Mouse (Mus musculus) central nervous system, embryonic 18 days (tissue): ENCODE data around the gene Lbx2. TPM values are rescaled to one million over a fixed set of nuclear protein-coding genes. Genes with fewer than 3 reads are reported as not detected.

Experiments
- polyA plus RNA-seq: library from polyadenylated mRNA; depleted of rRNA; stranded (reverse); fragments of >200 nt; gene quantifications from 2 replicates; pipeline ENCODE4 v1.2.3, GENCODE M21; 2012; rRNA removed

The Lbx2 gene
- polyA plus RNA-seq = 0.16 and 0.57 TPM in 2 replicates

GRCm38 (mm10) chr6:83086121-83087035, at the start of gene Lbx2:
TSS of gene Lbx2 (plus strand) at chr6:83086367.

GRCm38 (mm10) chr6:83054074-83054851, 31.9 kb upstream of the Lbx2 start, which contains the start of gene Aup1:
TSS of gene Aup1 (plus strand) at chr6:83054521.

GRCm38 (mm10) chr6:83054871-83055431, 31.2 kb upstream of the Lbx2 start, which contains the start of gene Htra2:
TSS of gene Htra2 (minus strand) at chr6:83055273.

GRCm38 (mm10) chr6:83057790-83058189, 28.4 kb upstream of the Lbx2 start, which contains the start of gene Dqx1:
TSS of gene Dqx1 (plus strand) at chr6:83057844.

GRCm38 (mm10) chr6:83070247-83070310, 16.1 kb upstream of the Lbx2 start, which contains the start of gene Tlx2:
TSS of gene Tlx2 (minus strand) at chr6:83070293.

GRCm38 (mm10) chr6:83077630-83078323, 8.4 kb upstream of the Lbx2 start, which contains the start of gene Pcgf1:
TSS of gene Pcgf1 (plus strand) at chr6:83077869.

GRCm38 (mm10) chr6:83101316-83101687, 15.1 kb downstream of the Lbx2 start, which contains the start of the genes Ccdc142 and Gm42688:
TSS of gene Ccdc142 (plus strand) at chr6:83101601.
TSS of gene Gm42688 (plus strand) at chr6:83101617.

GRCm38 (mm10) chr6:83108762-83109668, 22.8 kb downstream of the Lbx2 start, which contains the start of gene Mrpl53:
TSS of gene Mrpl53 (plus strand) at chr6:83109040.

GRCm38 (mm10) chr6:83115011-83115671, 29.0 kb downstream of the Lbx2 start, which contains the start of gene Mogs:
TSS of gene Mogs (plus strand) at chr6:83115496.

GRCm38 (mm10) chr6:83120930-83121862, 35.0 kb downstream of the Lbx2 start, which contains the start of gene Wbp1:
TSS of gene Wbp1 (minus strand) at chr6:83121559.

GRCm38 (mm10) chr6:83125331-83125730, 39.2 kb downstream of the Lbx2 start, which contains the start of gene Ino80b:
TSS of gene Ino80b (minus strand) at chr6:83125431.

GRCm38 (mm10) chr6:83134951-83135513, 48.9 kb downstream of the Lbx2 start, which contains the start of gene Rtkn:
TSS of gene Rtkn (plus strand) at chr6:83135463.

Other genes with a start within 250 kb of the Lbx2 start
- 30.8 and 31.4 TPM in 2 replicates for gene Sema4f, start 146.6 kb upstream of the Lbx2 start, polyA plus RNA-seq
- 0.05 and 0.61 TPM in 2 replicates for gene M1ap, start 139.5 kb upstream of the Lbx2 start, polyA plus RNA-seq
- 1.7 and 2.2 TPM in 2 replicates for gene Dok1, start 52.9 kb upstream of the Lbx2 start, polyA plus RNA-seq
- gene Loxl3, start 52.2 kb upstream of the Lbx2 start, polyA plus RNA-seq = 5.8 and 6.2 TPM in 2 replicates
- 260 and 270 TPM in 2 replicates for gene Aup1, start 31.8 kb upstream of the Lbx2 start, polyA plus RNA-seq
- 86.0 and 91.4 TPM in 2 replicates for gene Htra2, start 31.1 kb upstream of the Lbx2 start, polyA plus RNA-seq
- 0.70 and 0.74 TPM in 2 replicates for gene Dqx1, start 28.5 kb upstream of the Lbx2 start, polyA plus RNA-seq
- gene Tlx2, start 16.1 kb upstream of the Lbx2 start, polyA plus RNA-seq = 1.2 TPM in 1 of 2 replicates, not detected in the other
- 53.5 and 53.6 TPM in 2 replicates for gene Pcgf1, start 8.5 kb upstream of the Lbx2 start, polyA plus RNA-seq
- gene Ccdc142, start 15.2 kb downstream of the Lbx2 start, polyA plus RNA-seq = 13.9 TPM in 2 replicates
- 13.6 and 13.9 TPM in 2 replicates for gene Gm42688, start 15.2 kb downstream of the Lbx2 start, polyA plus RNA-seq
- gene Mrpl53, start 22.7 kb downstream of the Lbx2 start, polyA plus RNA-seq = 103 and 111 TPM in 2 replicates
- 45.7 and 48.5 TPM in 2 replicates for gene Mogs, start 29.1 kb downstream of the Lbx2 start, polyA plus RNA-seq
- gene Wbp1, start 35.2 kb downstream of the Lbx2 start, polyA plus RNA-seq = 152 and 163 TPM in 2 replicates
- gene Ino80b, start 39.1 kb downstream of the Lbx2 start, polyA plus RNA-seq = 37.3 and 39.4 TPM in 2 replicates
- gene Rtkn, start 49.1 kb downstream of the Lbx2 start, polyA plus RNA-seq = 13.7 and 18.2 TPM in 2 replicates
- gene Wdr54, start 70.0 kb downstream of the Lbx2 start, polyA plus RNA-seq = 25.6 and 26.5 TPM in 2 replicates
- gene 1700003E16Rik, start 70.0 kb downstream of the Lbx2 start, polyA plus RNA-seq = 8.3 TPM in 2 replicates
- gene Dctn1, start 79.6 kb downstream of the Lbx2 start, polyA plus RNA-seq = 230 and 248 TPM in 2 replicates
- gene Slc4a5, start 133.5 kb downstream of the Lbx2 start, polyA plus RNA-seq = 0.41 and 1.3 TPM in 2 replicates
- 17.9 and 20.7 TPM in 2 replicates for gene Mthfd2, start 239.5 kb downstream of the Lbx2 start, polyA plus RNA-seq
- gene Mob1a, start 239.6 kb downstream of the Lbx2 start, polyA plus RNA-seq = 21.3 and 21.8 TPM in 2 replicates